ENCODE assay signal across 14 mouse cellular contexts in genomic region chr6:148302261-148302660, GRCm38 (mm10).
"Had no signal": no experiment of that assay in that cellular context is flagged by ENCODE, and none has a peak within 500 bp of the region (broad histone marks: within the 10 kb centered on the region; RNA-seq: fewer than 3 reads in every experiment).

No protein-coding gene starts in this region.

- DNase-seq: kidney, postnatal 10 days; kidney, postnatal 36 days; layer of hippocampus, postnatal 36 days; liver, embryonic 13.5 days; lung, adult 2 months; lung, postnatal 14 days; lung, postnatal 4 days; midbrain, embryonic 14.5 days; right cerebral cortex, adult 18-20 months; right cerebral cortex, postnatal 14 days; right cerebral cortex, postnatal 4 days; thymus, adult 2 months; thymus, postnatal 14 days; thymus, postnatal 4 days had no signal
